ENCODE assay signal across 10 mouse cellular contexts in genomic region chr14:23114910-23115309, GRCm38 (mm10).
DNase-seq lines count a peak whose midpoint lies in the region; ATAC-seq and TF ChIP-seq lines count a peak whose summit lies in the region.
"Had no signal": no experiment of that assay in that cellular context is flagged by ENCODE, and none has a peak within 500 bp of the region (broad histone marks: within the 10 kb centered on the region; RNA-seq: fewer than 3 reads in every experiment).

No protein-coding gene starts in this region.

- H3K4me3 ChIP-seq in embryonic fibroblast, embryonic 13.5 days (ENCODE audit: insufficient read depth, low read length): no peak overlapping the region
- no peak overlapping the region for H3K4me3 ChIP-seq in kidney, postnatal 0 days (replicated peaks; ENCODE audit: low read depth, low read length)
- H3K4me3 ChIP-seq: erythroblast, embryonic 14.5 days; liver, embryonic 15.5 days had no signal

- no peak for TF ChIP-seq CTCF in embryonic fibroblast, embryonic 13.5 days (IDR thresholded peaks at IDR 0.05; ENCODE audit: borderline replicate concordance, insufficient read depth, low read length)
- TF ChIP-seq CTCF in kidney, postnatal 0 days (IDR thresholded peaks at IDR 0.05; ENCODE audit: low read depth): no peak

- DNase-seq in gastrocnemius, adult 18-20 months (ENCODE audit: low spot score): peak; percentile 42
- DNase-seq in gastrocnemius, postnatal 4 days (ENCODE audit: low spot score in 2 of 2): no peak
- peak; percentile 39 for DNase-seq in kidney, postnatal 0 days (ENCODE audit: low spot score)
- DNase-seq in lung, postnatal 4 days: peak; percentile 28 to 46
- DNase-seq in thymus, postnatal 25 days: no peak
- DNase-seq in heart, adult 11 months: no peak
- DNase-seq in ovary, postnatal 36 days (ENCODE audit: low spot score): no peak

- no peak overlapping the region for H3K9ac ChIP-seq in kidney, postnatal 0 days (ENCODE audit: low read depth, low read length)
- H3K9ac ChIP-seq: liver, embryonic 15.5 days had no signal

- H3K4me2 ChIP-seq in kidney, postnatal 0 days (ENCODE audit: low read length): no peak overlapping the region
- H3K4me2 ChIP-seq: liver, embryonic 15.5 days had no signal

- no peaks in the 10 kb centered on the region for H3K27me3 ChIP-seq in kidney, postnatal 0 days (ENCODE audit: insufficient read depth, low read length)
- H3K27me3 ChIP-seq: liver, embryonic 15.5 days had no signal

- TF ChIP-seq POLR2A in embryonic fibroblast, embryonic 13.5 days (IDR thresholded peaks at IDR 0.05; ENCODE audit: low read depth, low read length): no peak

- H3K27ac ChIP-seq in embryonic fibroblast, embryonic 13.5 days (ENCODE audit: insufficient read depth, low read length): peak overlapping the region; percentile 27; the same call in 1 of the 2 replicates
- no peak overlapping the region for H3K27ac ChIP-seq in kidney, postnatal 0 days
- H3K27ac ChIP-seq: liver, embryonic 15.5 days had no signal

- no peaks in the 10 kb centered on the region for H3K36me3 ChIP-seq in kidney, postnatal 0 days (ENCODE audit: insufficient read depth, low read length)
- H3K36me3 ChIP-seq: liver, embryonic 15.5 days had no signal

- peak; percentile 84 for ATAC-seq in kidney, postnatal 0 days (replicated peaks; ENCODE audit: low FRiP score, low read depth)

- peaks cover 6% of the 10 kb centered on the region; the same call in 1 of the 2 replicates for H3K4me1 ChIP-seq in embryonic fibroblast, embryonic 13.5 days (ENCODE audit: control insufficient read depth, insufficient read depth, low read length)
- H3K4me1 ChIP-seq in kidney, postnatal 0 days (replicated peaks; ENCODE audit: insufficient read depth, low read length): no peaks in the 10 kb centered on the region
- H3K4me1 ChIP-seq: liver, embryonic 15.5 days had no signal

- H3K9me3 ChIP-seq in kidney, postnatal 0 days (replicated peaks; ENCODE audit: low read length): no peaks in the 10 kb centered on the region
- H3K9me3 ChIP-seq: liver, embryonic 15.5 days had no signal

- 66% methylated on average over 5 of the region's 5 CpGs for WGBS in kidney, postnatal 0 days

Comparison
In these comparisons a context has a peak if more than half of its experiments do, and no peak if none do; other contexts are left out.
1. DNase-seq: peak in gastrocnemius, adult 18-20 months (single experiment), kidney, postnatal 0 days (single experiment) and lung, postnatal 4 days (2 of 2); none in gastrocnemius, postnatal 4 days (0 of 2), thymus, postnatal 25 days (single experiment), heart, adult 11 months (single experiment) and ovary, postnatal 36 days (single experiment).